Mouse (Mus musculus) spleen, adult 2 months (tissue): ENCODE measurements around the gene Ctbs.

ENCODE experiments used
- CTCF ChIP-seq: fragments of 200-500 bp; IDR thresholded peaks from 2 replicates; pipeline ENCODE4 v1.5.1; 2011; ENCODE audit warnings: mild to moderate bottlenecking, inconsistent platforms; ENCODE audit not compliant: insufficient read depth, insufficient read length, insufficient replicate concordance; ENCODE audit errors: extremely low read depth
- POLR2A ChIP-seq: fragments of 200-500 bp; IDR thresholded peaks from 2 replicates; pipeline ENCODE4 v1.6.1; 2011; ENCODE audit warnings: low read depth, low read length, inconsistent platforms

GRCm38 (mm10) chr3:146474428-146474827 is 24.8 kb downstream of the Ctbs start:
- TF ChIP-seq POLR2A, result no peak
- TF ChIP-seq CTCF, result no peak
